Mouse (Mus musculus) induced T-regulatory cell, adult 2 months (primary cell): ENCODE measurements around the gene E4f1.
"Not testable (repeated sequence)": the region's sequence is repeated elsewhere in the genome, so short reads cannot be mapped to it uniquely, and the experiment has no call there.

Source experiments
- DNase-seq: peaks from one replicate; pipeline ENCODE4 v3.0.0-alpha.2; 2012; ENCODE audit warnings: low read depth

E4f1 gene

GRCm38 (mm10) chr17:24455523-24456206, 14.4 kb downstream of the E4f1 start:
- peak; percentile 43 for DNase-seq

GRCm38 (mm10) chr17:24454756-24455522, 15.2 kb downstream of the E4f1 start:
- peak; percentile 100 for DNase-seq

- peak; percentile 87 for DNase-seq
Measured at GRCm38 (mm10) chr17:24454218-24454755, 15.8 kb downstream of the E4f1 start.

- peak; percentile 69 for DNase-seq
Measured at GRCm38 (mm10) chr17:24453372-24453771, 16.7 kb downstream of the E4f1 start.

- no peak for DNase-seq
Measured at GRCm38 (mm10) chr17:24451220-24451619, 18.9 kb downstream of the E4f1 start.

- DNase-seq = no peak
Measured at GRCm38 (mm10) chr17:24449507-24449906, 20.6 kb downstream of the E4f1 start.

- no peak for DNase-seq
Measured at GRCm38 (mm10) chr17:24446590-24446989, 23.5 kb downstream of the E4f1 start.

- DNase-seq = no peak
Measured at GRCm38 (mm10) chr17:24443409-24443808, 26.7 kb downstream of the E4f1 start.

GRCm38 (mm10) chr17:24442632-24443155, 27.4 kb downstream of the E4f1 start, which contains the start of gene Dnase1l2:
TSS of gene Dnase1l2 (minus strand) at chr17:24443105.
- DNase-seq = no peak

- DNase-seq = no peak
Measured at GRCm38 (mm10) chr17:24442107-24442506, 28.0 kb downstream of the E4f1 start.

GRCm38 (mm10) chr17:24441148-24441547, 29.0 kb downstream of the E4f1 start:
- no peak for DNase-seq

GRCm38 (mm10) chr17:24440377-24440776, 29.7 kb downstream of the E4f1 start:
- no peak for DNase-seq

GRCm38 (mm10) chr17:24437016-24437415, 33.1 kb downstream of the E4f1 start:
- DNase-seq = peak; percentile 79

- no peak for DNase-seq
Measured at GRCm38 (mm10) chr17:24429201-24429983, 40.7 kb downstream of the E4f1 start.

GRCm38 (mm10) chr17:24427170-24427557, 42.9 kb downstream of the E4f1 start:
- DNase-seq = no peak

- peak; percentile 84 for DNase-seq
Measured at GRCm38 (mm10) chr17:24426471-24427169, 43.5 kb downstream of the E4f1 start, which contains the start of gene Eci1. TSS of gene Eci1 (plus strand) at chr17:24426641.

- peak; percentile 32 for DNase-seq
Measured at GRCm38 (mm10) chr17:24425905-24426304, 44.2 kb downstream of the E4f1 start.

GRCm38 (mm10) chr17:24425326-24425725, 44.8 kb downstream of the E4f1 start:
- DNase-seq = not testable (repeated sequence)

- DNase-seq = no peak
Measured at GRCm38 (mm10) chr17:24424489-24424888, 45.6 kb downstream of the E4f1 start.

- no peak for DNase-seq
Measured at GRCm38 (mm10) chr17:24423114-24423513, 47.0 kb downstream of the E4f1 start.

GRCm38 (mm10) chr17:24416051-24416652, 54.0 kb downstream of the E4f1 start:
- DNase-seq = no peak
